Mouse (Mus musculus) left cerebral cortex, adult 2 months (tissue): ENCODE data around the gene Abca7. TPM values are rescaled to one million over a fixed set of nuclear protein-coding genes. Genes with fewer than 3 reads are reported as not detected.

ENCODE experiments used
- DNase-seq, 2 experiments: peaks; one replicate each; pipeline ENCODE4 v3.0.0; 2021 to 2022; ENCODE audit warnings: low spot score in 2 of 2, mixed read lengths in 1 of 2; ENCODE audit errors: extremely low spot score in 1 of 2
- H3K27ac ChIP-seq: fragments of 200-600 bp; 2 replicates; pipeline ENCODE4 v1.8.1; 2022
- H3K4me3 ChIP-seq: fragments of 200-600 bp; 2 replicates; pipeline ENCODE4 v1.8.1; 2022
- CTCF ChIP-seq: fragments of 200-600 bp; IDR thresholded peaks from 2 replicates; pipeline ENCODE4 v1.8.1; 2022; ENCODE audit warnings: antibody characterized with exemption, mild to moderate bottlenecking, moderate library complexity
- intact Hi-C: fragments of 180-260 bp; cut with DNase I; formaldehyde crosslinking; loops from one replicate; pipeline ENCODE4 v1.15.1; 2025
- total RNA-seq, 2 experiments: library from RNA; stranded (reverse); gene quantifications; 2 replicates each; pipeline ENCODE4 v1.2.3; 2021

Abca7 gene
- total RNA-seq, 2 experiments from 2014 or later, result 13.5 to 13.8 TPM

GRCm38 (mm10) chr10:80018739-80019297 lies 22.5 kb downstream of the Abca7 start:
- no peak for DNase-seq
- intact Hi-C loops, result no loop called here
- TF ChIP-seq CTCF, result no peak; the same call in 1 of the 2 replicates
- Histone ChIP-seq H3K27ac (no peak overlapping the region), H3K4me3 (no peak overlapping the region)

- TF ChIP-seq CTCF, result no peak; the same call in 1 of the 2 replicates
- Histone ChIP-seq H3K27ac (no peak overlapping the region), H3K4me3 (no peak overlapping the region)
- no peak for DNase-seq
- intact Hi-C loops, result no loop called here
Observed at GRCm38 (mm10) chr10:80019471-80020131, 23.3 kb downstream of the Abca7 start.

- DNase-seq, result no peak
- Histone ChIP-seq H3K27ac (no peak overlapping the region), H3K4me3 (no peak overlapping the region)
- intact Hi-C loops, result no loop called here
- no peak for TF ChIP-seq CTCF
Observed at GRCm38 (mm10) chr10:80020191-80020590, 23.9 kb downstream of the Abca7 start.

- intact Hi-C loops, result no loop called here
- TF ChIP-seq CTCF, result no peak; the same call in 1 of the 2 replicates
- no peak for DNase-seq
Observed at GRCm38 (mm10) chr10:80020603-80021319, 24.5 kb downstream of the Abca7 start.

GRCm38 (mm10) chr10:80021320-80021641 lies 25.0 kb downstream of the Abca7 start:
- no peak for DNase-seq
- Histone ChIP-seq H3K27ac (no peak overlapping the region), H3K4me3 (no peak overlapping the region)
- intact Hi-C loops, result no loop called here
- no peak for TF ChIP-seq CTCF

More at GRCm38 (mm10) chr10:80020603-80021319, 24.5 kb downstream of the Abca7 start:
- no peak overlapping the region for H3K27ac ChIP-seq
- no peak overlapping the region for H3K4me3 ChIP-seq

GRCm38 (mm10) chr10:80022164-80022563 lies 25.9 kb downstream of the Abca7 start:
- H3K4me3 ChIP-seq, result no peak overlapping the region
- TF ChIP-seq CTCF, result no peak
- no peak for DNase-seq
- H3K27ac ChIP-seq, result no peak overlapping the region
- intact Hi-C loops, result loop anchor here (2.0 kb wide), 1 partner anchor 17 kb away; no protein-coding TSS in a partner anchor

- Histone ChIP-seq H3K27ac (no peak overlapping the region), H3K4me3 (no peak overlapping the region)
- TF ChIP-seq CTCF, result no peak
- no peak for DNase-seq
- intact Hi-C loops, result loop anchor here (2.0 kb wide), 1 partner anchor 18 kb away; no protein-coding TSS in a partner anchor
Observed at GRCm38 (mm10) chr10:80022806-80023205, 26.5 kb downstream of the Abca7 start.

- H3K27ac ChIP-seq, result no peak overlapping the region
- intact Hi-C loops, result loop anchor here (2.0 kb wide), 1 partner anchor 19 kb away; no protein-coding TSS in a partner anchor
- no peak overlapping the region for H3K4me3 ChIP-seq
- no peak for DNase-seq
- no peak for TF ChIP-seq CTCF
Observed at GRCm38 (mm10) chr10:80023758-80024157, 27.5 kb downstream of the Abca7 start.

- no peak for TF ChIP-seq CTCF
- no peak overlapping the region for H3K4me3 ChIP-seq
- intact Hi-C loops, result no loop called here
- no peak for DNase-seq
- no peak overlapping the region for H3K27ac ChIP-seq
Observed at GRCm38 (mm10) chr10:80024229-80025043, 28.1 kb downstream of the Abca7 start.

- no peak for DNase-seq
- no peak for TF ChIP-seq CTCF
- intact Hi-C loops, result no loop called here
- H3K4me3 ChIP-seq, result no peak overlapping the region
- no peak overlapping the region for H3K27ac ChIP-seq
Observed at GRCm38 (mm10) chr10:80025044-80025347, 28.7 kb downstream of the Abca7 start.

GRCm38 (mm10) chr10:80025463-80025862 lies 29.2 kb downstream of the Abca7 start:
- H3K27ac ChIP-seq, result no peak overlapping the region
- H3K4me3 ChIP-seq, result no peak overlapping the region
- no peak for DNase-seq
- intact Hi-C loops, result no loop called here
- no peak for TF ChIP-seq CTCF

GRCm38 (mm10) chr10:80025889-80026288 lies 29.6 kb downstream of the Abca7 start:
- Histone ChIP-seq H3K27ac (no peak overlapping the region), H3K4me3 (no peak overlapping the region)
- intact Hi-C loops, result no loop called here
- no peak for TF ChIP-seq CTCF
- DNase-seq, result no peak
